Mouse (Mus musculus): ENCODE results near the gene Bcl2l12. TPM values are rescaled to one million over a fixed set of nuclear protein-coding genes. Genes with fewer than 3 reads are reported as not detected.

Gene Bcl2l12
- polyA plus RNA-seq (2015; fragmentation: Nextera tagmentation; extraction: Ambion mirVana): 73.6 and 83.2 TPM in 2 replicates

DNA sequence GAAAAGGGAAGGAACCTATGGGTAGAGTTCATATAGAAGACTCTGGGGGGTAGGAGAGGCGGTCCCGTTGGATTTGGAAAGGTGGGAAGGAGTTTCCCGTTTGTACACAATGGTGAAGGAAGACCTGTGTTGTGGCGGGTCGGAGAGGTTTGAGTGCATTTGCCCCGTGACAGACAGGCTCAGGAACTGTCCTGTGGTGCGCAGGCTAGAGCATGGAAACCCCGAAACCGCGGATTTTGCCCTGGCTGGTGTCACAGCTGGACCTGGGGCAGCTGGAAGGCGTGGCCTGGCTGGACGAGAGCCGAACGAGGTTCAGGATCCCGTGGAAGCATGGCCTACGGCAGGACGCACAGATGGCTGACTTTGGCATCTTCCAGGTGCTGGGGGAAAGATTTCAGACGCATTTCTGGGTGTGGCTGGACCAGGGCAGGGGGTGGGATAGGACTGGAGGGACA lies at the start of gene Bcl2l12:
Bcl2l12 (minus strand) TSS at position 212 of the 455 bp plus-strand sequence.
- ATAC-seq (ENCODE audit: insufficient number of reproducible peaks, insufficient read depth, low FRiP score, low TSS enrichment, low read depth): no peak
- H3K4me3 ChIP-seq: peak within 1 kb of the TSS; percentile 73
- no peaks in the 10 kb centered on the region for H3K9me3 ChIP-seq
- H3K27me3 ChIP-seq: no peaks in the 10 kb centered on the region
- peak within 1 kb of the TSS; percentile 95 for H3K4me2 ChIP-seq
- peaks cover 66% of the 10 kb centered on the region for H3K36me3 ChIP-seq
- peak within 1 kb of the TSS; percentile 89 for H3K27ac ChIP-seq
- WGBS: 1% methylated on average over 18 of the region's 18 CpGs
- H3K4me1 ChIP-seq: peaks cover 27% of the 10 kb centered on the region
- peak within 1 kb of the TSS; percentile 92 for H3K9ac ChIP-seq

DNA sequence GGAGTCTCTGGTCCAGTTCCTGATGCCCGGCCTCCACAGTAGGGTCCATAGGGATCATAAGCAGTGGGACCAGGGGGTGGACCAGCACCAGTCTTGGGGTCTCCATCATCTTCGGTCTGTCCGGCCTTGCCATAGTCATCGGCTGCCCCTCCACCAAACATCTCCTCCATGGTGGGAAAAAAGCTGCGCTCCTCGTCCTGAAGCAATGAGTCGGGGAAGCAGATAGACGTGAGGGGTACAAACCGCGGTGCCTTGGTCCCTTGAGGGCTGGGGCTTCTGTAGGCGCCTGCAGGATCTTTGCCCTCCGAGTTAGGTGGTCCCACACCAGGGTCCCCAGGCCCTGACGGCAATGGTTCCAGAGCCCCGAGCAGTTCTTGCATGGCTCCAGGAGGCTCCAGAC lies 49.0 kb upstream of the Bcl2l12 start:
- H3K36me3 ChIP-seq: peaks cover 86% of the 10 kb centered on the region
- H3K4me2 ChIP-seq: no peak overlapping the region
- H3K4me1 ChIP-seq: peaks cover 29% of the 10 kb centered on the region
- no peak overlapping the region for H3K27ac ChIP-seq
- no peaks in the 10 kb centered on the region for H3K9me3 ChIP-seq
- no peaks in the 10 kb centered on the region for H3K27me3 ChIP-seq
- H3K9ac ChIP-seq: no peak overlapping the region
- 94% methylated on average over 14 of the region's 14 CpGs for WGBS
- ATAC-seq (ENCODE audit: insufficient number of reproducible peaks, insufficient read depth, low FRiP score, low TSS enrichment, low read depth): no peak
- no peak overlapping the region for H3K4me3 ChIP-seq

DNA sequence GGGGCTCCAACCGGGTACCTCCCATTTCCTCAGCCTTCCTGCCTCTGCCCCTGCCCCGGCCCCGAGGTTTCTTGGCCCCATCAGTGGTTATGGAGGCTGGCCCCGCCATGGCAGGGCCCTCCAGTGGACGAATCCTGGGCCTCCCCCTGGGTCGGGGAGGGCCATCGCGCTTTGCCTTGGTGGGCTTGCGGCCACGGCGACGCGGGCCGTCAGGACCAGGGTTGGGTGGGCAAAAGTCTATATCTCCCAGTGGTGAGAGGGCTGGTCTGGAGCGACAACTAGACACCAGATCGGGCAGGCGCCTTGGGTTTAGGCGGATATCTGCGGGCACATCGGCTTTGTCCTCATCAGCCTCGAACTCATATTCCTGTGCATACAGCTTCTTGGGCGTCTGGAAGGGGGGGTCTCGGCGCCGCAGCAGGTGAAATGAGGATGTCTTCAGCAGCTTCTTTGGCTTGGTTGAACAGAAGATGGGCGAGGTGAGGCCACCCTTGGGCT lies 48.4 kb upstream of the Bcl2l12 start:
- ATAC-seq (ENCODE audit: insufficient number of reproducible peaks, insufficient read depth, low FRiP score, low TSS enrichment, low read depth): no peak
- no peaks in the 10 kb centered on the region for H3K27me3 ChIP-seq
- H3K4me2 ChIP-seq: no peak overlapping the region
- H3K4me1 ChIP-seq: peaks cover 28% of the 10 kb centered on the region
- H3K27ac ChIP-seq: no peak overlapping the region
- H3K9ac ChIP-seq: 0 out of 2 replicates have a peak overlapping the region, but pooled peaks have one; percentile 40
- H3K36me3 ChIP-seq: peaks cover 92% of the 10 kb centered on the region
- H3K9me3 ChIP-seq: no peaks in the 10 kb centered on the region
- WGBS: 92% methylated on average over 26 of the region's 26 CpGs
- H3K4me3 ChIP-seq: no peak overlapping the region

DNA sequence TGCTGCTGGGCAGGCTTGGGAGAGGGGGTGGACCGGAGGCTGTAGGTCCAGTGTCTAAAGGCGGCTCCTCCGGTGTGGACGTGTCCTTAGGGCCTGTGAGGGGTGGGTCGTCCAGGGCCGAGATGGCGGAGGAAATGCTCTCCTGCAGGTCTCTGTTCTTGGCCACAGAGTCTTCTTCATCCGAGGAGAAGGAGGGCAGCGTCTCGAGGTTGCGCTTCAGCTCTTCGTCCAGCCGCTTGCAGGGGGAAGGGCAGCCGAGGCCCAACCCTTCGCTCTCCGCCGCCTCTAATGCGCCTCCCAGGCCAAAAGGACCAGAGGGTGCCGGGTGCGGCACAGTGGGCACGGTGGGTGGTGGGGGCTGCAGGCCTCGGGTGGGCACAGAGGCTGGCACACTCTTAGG lies 47.2 kb upstream of the Bcl2l12 start:
- 95% methylated on average over 22 of the region's 22 CpGs for WGBS
- no peak overlapping the region for H3K27ac ChIP-seq
- no peaks in the 10 kb centered on the region for H3K9me3 ChIP-seq
- H3K9ac ChIP-seq: no peak overlapping the region
- H3K4me2 ChIP-seq: no peak overlapping the region
- peaks cover 16% of the 10 kb centered on the region; the same call in 1 of the 2 replicates for H3K4me1 ChIP-seq
- no peak for ATAC-seq (ENCODE audit: insufficient number of reproducible peaks, insufficient read depth, low FRiP score, low TSS enrichment, low read depth)
- H3K27me3 ChIP-seq: no peaks in the 10 kb centered on the region
- H3K36me3 ChIP-seq: peaks cover 100% of the 10 kb centered on the region
- H3K4me3 ChIP-seq: no peak overlapping the region

DNA sequence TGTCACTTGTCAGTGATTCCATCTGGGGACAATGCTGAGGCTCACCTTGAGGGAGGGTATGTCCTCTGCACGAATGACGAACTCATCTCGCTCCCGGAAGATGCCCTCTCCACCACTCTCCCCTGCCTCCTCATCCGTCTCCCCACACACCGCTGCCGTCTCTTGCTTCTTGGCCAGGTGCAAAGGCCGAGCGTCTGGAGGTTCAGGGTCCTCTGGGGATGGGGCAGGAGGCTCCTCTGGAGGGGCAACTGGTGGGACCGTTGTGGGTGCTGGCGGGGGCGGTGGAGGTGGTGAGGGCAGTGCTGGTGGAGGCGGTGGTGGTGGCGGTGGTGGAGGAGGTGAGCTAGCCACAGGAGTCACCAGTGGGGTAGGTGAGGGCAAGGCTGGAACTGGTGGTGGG lies 44.8 kb upstream of the Bcl2l12 start:
- Histone ChIP-seq H3K27me3 (no peaks in the 10 kb centered on the region), H3K9ac (no peak overlapping the region), H3K27ac (no peak overlapping the region), H3K4me3 (no peak overlapping the region), H3K36me3 (peaks cover 99% of the 10 kb centered on the region), H3K9me3 (no peaks in the 10 kb centered on the region), H3K4me2 (no peak overlapping the region), H3K4me1 (0 out of 2 replicates have a peak, but pooled peaks cover 6% of the 10 kb centered on the region)
- WGBS: 96% methylated on average over 14 of the region's 14 CpGs
- no peak for ATAC-seq (ENCODE audit: insufficient number of reproducible peaks, insufficient read depth, low FRiP score, low TSS enrichment, low read depth)

DNA sequence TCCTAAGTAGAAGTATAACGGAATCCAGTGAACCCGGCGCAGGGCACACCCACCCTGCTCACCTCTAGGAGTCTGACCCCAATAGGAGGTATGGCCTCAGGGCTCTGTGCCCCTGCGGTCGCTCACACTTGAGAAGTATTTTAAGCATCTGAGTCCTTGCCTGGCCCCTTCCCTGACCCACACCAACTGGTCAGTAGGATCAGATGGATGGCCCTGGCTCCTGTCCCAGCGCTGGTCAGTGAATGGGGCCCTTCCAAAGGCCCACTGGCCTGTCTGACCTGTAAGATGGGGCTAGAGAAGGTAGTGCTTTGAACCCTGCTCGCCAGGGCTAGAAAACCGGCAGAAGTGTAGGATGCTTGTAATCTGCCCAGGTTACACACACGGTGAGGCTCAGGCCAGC lies 42.3 kb upstream of the Bcl2l12 start:
- WGBS: 87% methylated on average over 9 of the region's 9 CpGs
- H3K36me3 ChIP-seq: peaks cover 99% of the 10 kb centered on the region
- no peak overlapping the region for H3K27ac ChIP-seq
- H3K9ac ChIP-seq: no peak overlapping the region
- H3K4me1 ChIP-seq: no peaks in the 10 kb centered on the region
- no peaks in the 10 kb centered on the region for H3K9me3 ChIP-seq
- H3K4me2 ChIP-seq: no peak overlapping the region
- H3K27me3 ChIP-seq: no peaks in the 10 kb centered on the region
- ATAC-seq (ENCODE audit: insufficient number of reproducible peaks, insufficient read depth, low FRiP score, low TSS enrichment, low read depth): no peak
- no peak overlapping the region for H3K4me3 ChIP-seq

GRCm38 (mm10) chr7:45038411-45038810 lies 39.9 kb upstream of the Bcl2l12 start:
- no peak overlapping the region for H3K9ac ChIP-seq
- H3K36me3 ChIP-seq: peaks cover 99% of the 10 kb centered on the region
- H3K27me3 ChIP-seq: no peaks in the 10 kb centered on the region
- no peaks in the 10 kb centered on the region for H3K4me1 ChIP-seq
- WGBS: 93% methylated on average over 9 of the region's 9 CpGs
- H3K4me2 ChIP-seq: no peak overlapping the region
- ATAC-seq (ENCODE audit: insufficient number of reproducible peaks, insufficient read depth, low FRiP score, low TSS enrichment, low read depth): no peak
- H3K27ac ChIP-seq: no peak overlapping the region
- no peaks in the 10 kb centered on the region for H3K9me3 ChIP-seq
- H3K4me3 ChIP-seq: no peak overlapping the region

DNA sequence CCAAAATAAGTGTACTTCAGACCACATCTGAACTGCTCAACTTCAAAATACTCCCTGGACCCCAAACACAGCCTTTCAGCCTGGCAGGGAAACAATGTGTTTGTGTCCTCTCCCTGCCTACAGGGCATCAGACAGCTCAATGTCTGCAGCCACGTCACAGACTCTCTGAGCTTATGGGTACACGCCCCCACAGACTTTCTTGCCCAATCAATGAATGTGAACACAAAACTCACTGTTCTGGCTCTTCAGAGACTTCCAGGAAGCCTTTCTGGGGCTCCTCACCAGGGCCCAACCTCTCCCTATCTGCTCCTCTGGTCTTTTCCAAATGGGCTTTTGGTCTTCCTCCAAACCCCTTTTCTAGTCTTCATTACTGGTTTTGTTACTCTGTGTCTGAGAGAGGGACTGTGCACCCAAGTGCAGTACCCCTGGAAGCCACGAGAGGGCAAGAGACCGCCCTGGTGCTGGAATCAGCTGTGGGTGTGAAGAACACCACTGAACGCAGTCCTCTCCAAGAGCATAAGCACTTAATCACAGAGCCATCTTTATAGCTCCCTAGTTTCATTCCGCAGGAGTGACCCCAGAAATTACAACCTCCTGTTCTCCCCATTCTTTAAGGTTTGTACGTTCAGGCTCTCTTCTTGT lies 39.3 kb upstream of the Bcl2l12 start:
- H3K4me1 ChIP-seq: no peaks in the 10 kb centered on the region
- H3K36me3 ChIP-seq: peaks cover 99% of the 10 kb centered on the region
- H3K27ac ChIP-seq: no peak overlapping the region
- no peak overlapping the region for H3K4me3 ChIP-seq
- no peaks in the 10 kb centered on the region for H3K27me3 ChIP-seq
- 73% methylated on average over 7 of the region's 7 CpGs for WGBS
- ATAC-seq (ENCODE audit: insufficient number of reproducible peaks, insufficient read depth, low FRiP score, low TSS enrichment, low read depth): no peak
- H3K9me3 ChIP-seq: no peaks in the 10 kb centered on the region
- no peak overlapping the region for H3K4me2 ChIP-seq
- H3K9ac ChIP-seq: no peak overlapping the region

- H3K27me3 ChIP-seq: no peaks in the 10 kb centered on the region
- no peaks in the 10 kb centered on the region for H3K9me3 ChIP-seq
- 86% methylated on average over 11 of the region's 11 CpGs for WGBS
- no peak for ATAC-seq (ENCODE audit: insufficient number of reproducible peaks, insufficient read depth, low FRiP score, low TSS enrichment, low read depth)
- H3K36me3 ChIP-seq: peaks cover 99% of the 10 kb centered on the region
- no peak overlapping the region for H3K4me3 ChIP-seq
- H3K4me2 ChIP-seq: no peak overlapping the region
- H3K4me1 ChIP-seq: no peaks in the 10 kb centered on the region
- no peak overlapping the region for H3K27ac ChIP-seq
- H3K9ac ChIP-seq: no peak overlapping the region
Observed at GRCm38 (mm10) chr7:45036702-45037101, 38.2 kb upstream of the Bcl2l12 start.

DNA sequence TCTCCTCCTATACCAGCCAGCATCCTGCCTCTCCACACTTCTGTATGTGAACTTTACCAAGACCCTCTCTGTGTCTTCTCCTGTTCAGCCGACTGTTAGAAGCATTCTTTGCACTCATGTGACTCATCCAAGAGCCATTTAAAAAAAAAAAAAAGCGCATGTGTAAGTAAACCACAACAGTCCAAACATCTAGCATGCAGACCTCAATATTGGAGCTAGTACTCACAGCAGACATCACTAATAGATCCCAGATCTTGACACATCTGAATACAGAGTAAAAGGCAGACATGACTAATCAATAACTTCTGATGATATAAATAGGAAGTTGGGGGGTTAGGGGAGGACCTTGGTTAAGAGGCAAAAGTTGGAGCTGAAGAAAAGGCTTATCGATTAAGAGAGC lies 37.1 kb upstream of the Bcl2l12 start:
- H3K27me3 ChIP-seq: no peaks in the 10 kb centered on the region
- WGBS: 75% methylated on average over 3 of the region's 3 CpGs

DNA sequence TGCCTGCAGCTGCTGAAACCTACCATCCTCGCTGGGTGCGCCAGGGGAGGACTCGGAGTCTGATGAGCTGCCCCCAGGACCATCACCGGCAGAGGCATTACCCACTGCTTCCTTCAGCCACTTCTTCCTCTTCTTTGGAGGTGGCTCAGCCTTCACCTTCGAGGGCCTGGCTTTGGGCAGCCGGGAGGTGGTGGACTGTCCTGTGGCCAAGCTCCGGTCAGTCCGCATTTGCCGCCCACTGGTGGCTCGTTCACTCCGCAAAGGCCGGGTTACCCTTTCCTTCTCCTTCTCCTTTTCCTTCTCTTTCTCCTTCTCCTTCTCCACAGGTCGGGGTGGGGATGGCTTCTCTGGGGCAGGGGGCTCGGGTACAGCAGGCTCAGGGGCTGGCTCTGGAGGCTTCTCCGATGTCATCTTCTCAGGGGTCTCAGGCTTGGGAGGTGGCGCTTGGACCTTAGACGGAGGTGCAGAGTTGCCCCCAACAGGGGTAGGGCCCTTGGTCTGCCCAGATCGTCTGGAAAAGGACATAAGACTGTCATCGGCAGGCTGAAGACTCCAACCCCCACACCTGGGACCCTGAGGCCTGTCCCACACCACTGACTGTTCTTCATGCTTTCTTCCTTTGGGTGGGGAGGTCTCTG lies 35.3 kb upstream of the Bcl2l12 start:
- Histone ChIP-seq H3K27ac (no peak overlapping the region), H3K9me3 (no peaks in the 10 kb centered on the region), H3K9ac (no peak overlapping the region), H3K36me3 (peaks cover 99% of the 10 kb centered on the region), H3K4me3 (no peak overlapping the region), H3K4me2 (no peak overlapping the region), H3K4me1 (no peaks in the 10 kb centered on the region), H3K27me3 (no peaks in the 10 kb centered on the region)
- no peak for ATAC-seq (ENCODE audit: insufficient number of reproducible peaks, insufficient read depth, low FRiP score, low TSS enrichment, low read depth)
- WGBS: 92% methylated on average over 19 of the region's 19 CpGs

More for the DNA sequence above, 37.1 kb upstream of the Bcl2l12 start:
- no peaks in the 10 kb centered on the region for H3K4me1 ChIP-seq
- no peaks in the 10 kb centered on the region for H3K9me3 ChIP-seq
- H3K27ac ChIP-seq: no peak overlapping the region
- H3K36me3 ChIP-seq: peaks cover 99% of the 10 kb centered on the region
- H3K4me3 ChIP-seq: no peak overlapping the region
- no peak overlapping the region for H3K9ac ChIP-seq
- no peak overlapping the region for H3K4me2 ChIP-seq
- no peak for ATAC-seq (ENCODE audit: insufficient number of reproducible peaks, insufficient read depth, low FRiP score, low TSS enrichment, low read depth)

GRCm38 (mm10) chr7:45030857-45031256 lies 32.3 kb upstream of the Bcl2l12 start:
- H3K4me1 ChIP-seq: no peaks in the 10 kb centered on the region; the same call in 1 of the 2 replicates
- WGBS: 96% methylated on average over 8 of the region's 8 CpGs
- H3K27me3 ChIP-seq: no peaks in the 10 kb centered on the region
- H3K27ac ChIP-seq: no peak overlapping the region
- ATAC-seq (ENCODE audit: insufficient number of reproducible peaks, insufficient read depth, low FRiP score, low TSS enrichment, low read depth): no peak
- H3K9me3 ChIP-seq: no peaks in the 10 kb centered on the region
- no peak overlapping the region for H3K4me2 ChIP-seq
- peaks cover 94% of the 10 kb centered on the region for H3K36me3 ChIP-seq
- H3K9ac ChIP-seq: no peak overlapping the region
- H3K4me3 ChIP-seq: no peak overlapping the region

All from embryonic facial prominence, embryonic 13.5 days (tissue).